Mouse (Mus musculus) Muller cell, postnatal 12 days (primary cell): ENCODE measurements around the gene Mmp17.
"Not testable (repeated sequence)": the region's sequence is repeated elsewhere in the genome, so short reads cannot be mapped to it uniquely, and the experiment has no call there.

Experiments used
- DNase-seq: peaks from one replicate; pipeline ENCODE4 v3.0.0-alpha.2; 2015; ENCODE audit errors: inconsistent ontology term

Gene Mmp17

GRCm38 (mm10) chr5:129590915-129591314 lies 6.9 kb downstream of the Mmp17 start:
- peak; percentile 30 for DNase-seq

DNA sequence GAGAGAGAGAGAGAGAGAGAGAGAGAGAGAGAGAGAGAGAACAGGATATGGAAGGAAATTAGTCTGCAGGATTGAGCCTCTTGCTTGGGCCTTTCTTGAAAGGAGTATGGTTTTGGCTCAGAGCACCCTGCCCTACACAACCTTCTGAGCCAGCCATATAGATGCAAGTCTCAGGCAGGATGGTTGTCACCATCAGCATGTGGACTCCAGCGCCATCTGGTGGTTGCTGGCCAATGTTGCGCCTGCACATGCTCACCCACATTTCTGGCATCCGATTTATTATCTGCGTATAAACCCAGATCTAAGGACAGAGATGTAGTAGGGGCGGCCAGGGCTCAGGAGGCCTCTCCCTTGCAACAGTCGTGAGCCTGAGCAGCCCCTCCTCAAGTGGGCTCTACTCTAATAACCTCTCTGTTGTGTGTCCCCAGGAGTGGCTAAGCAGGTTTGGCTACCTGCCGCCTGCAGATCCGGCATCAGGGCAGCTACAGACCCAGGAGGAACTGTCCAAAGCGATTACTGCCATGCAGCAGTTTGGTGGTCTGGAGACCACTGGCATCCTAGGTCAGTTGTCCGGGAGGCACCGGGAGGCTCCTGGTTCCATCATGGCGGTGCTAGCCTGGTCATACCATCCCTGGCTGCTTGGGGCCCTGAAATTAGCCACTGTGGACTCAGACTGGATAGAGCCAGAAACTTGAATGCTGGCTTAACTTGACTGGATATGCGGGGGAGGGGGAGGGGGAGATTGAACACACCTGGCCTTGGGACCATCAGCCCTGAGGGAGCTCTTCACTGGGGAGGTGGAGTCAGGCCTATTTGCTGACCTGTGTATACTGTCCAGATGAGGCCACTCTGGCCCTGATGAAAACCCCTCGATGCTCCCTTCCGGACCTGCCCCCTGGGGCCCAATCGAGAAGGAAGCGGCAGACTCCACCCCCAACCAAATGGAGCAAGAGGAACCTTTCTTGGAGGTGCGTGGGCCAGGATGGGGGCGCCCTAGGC lies 10.4 kb downstream of the Mmp17 start:
- DNase-seq = peak; percentile 46

DNA sequence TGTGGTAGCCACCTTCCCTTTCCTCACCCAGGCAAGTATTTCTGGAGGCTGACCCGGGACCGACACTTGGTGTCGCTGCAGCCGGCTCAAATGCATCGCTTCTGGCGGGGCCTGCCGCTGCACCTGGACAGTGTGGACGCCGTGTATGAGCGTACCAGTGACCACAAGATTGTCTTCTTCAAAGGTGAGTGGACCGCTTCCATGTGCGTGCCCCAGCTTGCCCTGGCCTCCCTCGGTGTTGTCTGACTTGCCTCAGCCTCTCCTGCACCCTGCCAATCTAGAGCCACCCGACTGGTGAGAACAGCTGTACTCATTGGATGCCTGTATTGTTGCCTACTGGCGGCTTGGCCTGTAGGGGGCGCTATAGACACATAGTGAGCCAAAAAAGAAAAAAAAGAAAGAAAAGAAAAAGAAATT lies 18.1 kb downstream of the Mmp17 start:
- DNase-seq = no peak

- DNase-seq = no peak
Measured at GRCm38 (mm10) chr5:129607476-129607875, 23.5 kb downstream of the Mmp17 start.

- peak; percentile 55 for DNase-seq
Measured at GRCm38 (mm10) chr5:129611060-129611459, 27.1 kb downstream of the Mmp17 start.

DNA sequence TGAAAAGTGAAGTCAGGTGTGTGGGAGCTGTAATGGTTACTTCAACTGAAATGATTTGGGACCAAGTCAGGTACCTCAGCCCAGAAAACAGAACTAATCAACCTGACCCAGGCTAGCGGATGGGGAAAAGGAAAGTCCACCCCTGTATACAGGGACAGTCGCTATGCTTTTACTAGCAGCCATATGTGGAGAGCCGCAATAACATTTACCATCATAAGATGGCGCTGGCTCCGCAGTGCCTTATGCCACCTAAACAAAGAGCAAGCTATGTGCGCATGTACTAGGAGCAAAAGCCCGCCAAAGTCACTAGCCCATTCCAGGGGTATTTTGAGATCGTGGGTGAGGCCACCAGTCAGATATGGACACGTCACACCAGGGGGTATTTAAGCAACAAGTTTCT lies 36.6 kb downstream of the Mmp17 start:
- not testable (repeated sequence) for DNase-seq

DNA sequence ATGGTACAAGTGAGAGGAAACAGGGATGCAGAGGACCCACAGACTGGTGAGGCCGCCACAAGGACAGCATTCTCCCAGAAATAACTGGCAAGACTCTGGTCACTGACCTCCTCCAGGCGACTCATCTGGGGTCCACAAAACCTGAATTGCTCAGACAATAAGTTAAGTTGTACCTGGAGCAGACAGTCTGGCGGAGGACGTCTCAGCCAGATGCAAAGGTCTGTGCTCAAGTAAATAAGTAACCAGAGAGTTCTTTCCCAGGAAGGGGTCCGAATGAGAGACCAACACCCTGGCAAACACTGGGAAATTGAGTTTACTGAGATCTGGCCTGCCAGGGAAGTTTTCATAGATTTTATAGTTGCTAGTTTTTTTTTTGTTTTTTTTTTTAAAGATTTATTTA lies 37.4 kb downstream of the Mmp17 start:
- DNase-seq = no peak

DNA sequence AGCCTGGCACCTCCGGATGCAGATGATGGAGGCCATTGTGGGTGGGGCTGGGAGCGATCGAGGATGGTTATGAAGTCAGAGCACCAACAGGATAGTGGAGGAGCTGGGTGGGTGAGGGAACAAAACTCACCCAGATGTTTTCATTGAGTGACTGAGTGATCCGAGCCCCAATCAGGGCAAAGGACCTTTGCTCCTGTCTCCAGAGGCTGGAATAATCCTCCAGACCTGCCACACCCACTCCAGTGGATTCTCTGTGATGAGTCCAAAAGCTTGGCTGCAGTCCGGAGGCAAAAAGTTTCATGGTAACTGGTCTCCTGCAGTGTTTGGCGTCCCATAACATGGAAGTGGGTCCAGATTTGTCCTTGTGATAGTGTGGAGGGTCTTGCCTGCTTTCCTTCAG lies 42.1 kb downstream of the Mmp17 start:
- DNase-seq = no peak

DNA sequence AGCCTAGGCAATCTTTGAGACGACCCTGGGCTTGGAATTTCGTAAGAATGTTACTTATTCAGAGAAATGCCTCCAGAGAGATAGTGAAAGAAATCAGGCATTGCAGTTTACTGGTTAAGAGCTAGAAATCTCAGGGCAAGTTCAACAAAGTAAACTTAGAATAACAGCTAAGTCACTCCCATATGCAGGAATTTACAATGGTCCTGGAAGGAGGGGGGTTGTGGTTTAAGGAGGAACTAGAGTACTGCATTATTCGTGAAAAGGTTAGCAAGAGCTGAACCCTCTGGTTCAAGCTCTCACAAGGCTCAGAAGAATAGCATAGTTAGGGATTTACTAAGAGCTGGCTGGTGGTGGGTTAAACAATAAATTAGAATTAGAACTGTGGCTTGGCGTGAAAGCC lies 42.6 kb downstream of the Mmp17 start:
- DNase-seq = not testable (repeated sequence)

GRCm38 (mm10) chr5:129632270-129633250 lies 48.6 kb downstream of the Mmp17 start:
- DNase-seq = not testable (repeated sequence)

DNA sequence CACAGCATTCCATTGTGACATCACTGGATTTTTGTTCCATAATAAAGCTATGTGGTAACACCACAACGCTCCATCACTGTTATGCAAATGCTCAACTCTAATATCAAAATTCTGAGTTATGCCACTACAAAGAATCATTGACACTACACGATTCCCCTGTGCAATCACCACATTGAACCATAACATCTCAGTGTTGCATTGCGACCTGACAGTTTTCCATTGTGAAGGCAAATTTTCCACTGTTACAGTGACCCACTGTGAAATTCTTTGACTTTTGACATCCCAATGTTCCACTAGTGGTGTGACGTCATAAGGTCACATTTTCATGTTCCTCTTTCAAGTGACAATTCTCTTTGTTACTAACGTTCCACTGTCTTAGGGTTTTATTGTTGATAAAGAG lies 66.9 kb downstream of the Mmp17 start:
- no peak for DNase-seq

GRCm38 (mm10) chr5:129657016-129657415 lies 73.0 kb downstream of the Mmp17 start:
- DNase-seq = no peak

DNA sequence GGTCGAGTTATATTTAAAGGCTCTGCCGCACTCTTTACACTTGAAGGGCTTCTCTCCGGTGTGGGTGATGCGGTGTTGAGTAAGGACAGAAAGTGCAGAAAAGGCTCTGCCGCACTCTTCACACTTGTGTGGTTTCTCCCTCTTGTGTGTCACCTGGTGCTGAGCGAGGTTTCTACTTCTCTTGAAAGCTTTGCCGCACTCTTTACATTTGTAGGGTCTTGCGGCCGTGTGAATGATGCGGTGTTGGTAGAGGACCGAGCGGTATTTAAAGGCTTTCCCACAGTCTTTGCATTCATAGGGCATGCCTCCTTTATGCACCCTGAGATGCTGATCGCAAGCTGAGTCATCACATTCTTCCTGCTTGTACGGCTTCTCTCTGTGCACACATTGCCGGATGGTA lies 74.0 kb downstream of the Mmp17 start:
- no peak for DNase-seq
